Mouse (Mus musculus) heart, postnatal 0 days (tissue): Measurements from ENCODE around the gene Ezr. TPM values are rescaled to one million over a fixed set of nuclear protein-coding genes. Genes with fewer than 3 reads are reported as not detected.

Source experiments
- ATAC-seq: fragments of 200-750 bp; cut with Nextera tagmentation; 2 replicates; pipeline ENCODE4 v1.8.0; 2017; ENCODE audit warnings: low read depth, moderate number of reproducible peaks, moderate library complexity; ENCODE audit not compliant: insufficient read depth
- DNase-seq: peaks from one replicate; pipeline ENCODE4 v3.0.0-alpha.2; 2016; ENCODE audit warnings: low spot score
- H3K27ac ChIP-seq: fragments of 300-500 bp; sonication (generic); 2 replicates; pipeline ENCODE4 v1.5.1; 2014; ENCODE audit warnings: low read depth, mild to moderate bottlenecking
- H3K27me3 ChIP-seq: fragments of 300-500 bp; sonication (generic); 2 replicates; pipeline ENCODE4 v1.6.1; 2014; ENCODE audit warnings: low read length, mixed read lengths; ENCODE audit not compliant: control insufficient read depth, insufficient read depth
- H3K36me3 ChIP-seq: fragments of 300-500 bp; sonication (generic); replicated peaks from 2 replicates; pipeline ENCODE4 v1.6.1; 2014; ENCODE audit warnings: low read length, mixed read lengths; ENCODE audit not compliant: control insufficient read depth, insufficient read depth
- H3K4me1 ChIP-seq: fragments of 300-500 bp; sonication (generic); 2 replicates; pipeline ENCODE4 v1.6.1; 2014; ENCODE audit warnings: antibody characterized with exemption; ENCODE audit not compliant: control insufficient read depth, insufficient read depth
- H3K4me2 ChIP-seq: fragments of 300-500 bp; sonication (generic); 2 replicates; pipeline ENCODE4 v1.6.1; 2014; ENCODE audit warnings: low read depth, mild to moderate bottlenecking, low read length, moderate library complexity
- H3K4me3 ChIP-seq: fragments of 300-500 bp; sonication (generic); 2 replicates; pipeline ENCODE4 v1.5.1; 2014; ENCODE audit warnings: low read depth, low read length
- H3K9ac ChIP-seq: fragments of 300-500 bp; sonication (generic); replicated peaks from 2 replicates; pipeline ENCODE4 v1.6.1; 2014; ENCODE audit warnings: low read depth, low read length, mixed read lengths
- H3K9me3 ChIP-seq: fragments of 300-500 bp; sonication (generic); replicated peaks from 2 replicates; pipeline ENCODE4 v1.6.1; 2016; ENCODE audit warnings: low read length; ENCODE audit not compliant: control insufficient read depth
- CTCF ChIP-seq: IDR thresholded peaks from 2 replicates; pipeline ENCODE4 v1.5.1; 2016; ENCODE audit warnings: antibody characterized with exemption, control low read depth, low read depth
- EP300 ChIP-seq: IDR thresholded peaks from 2 replicates; pipeline ENCODE4 v1.6.1; 2016; ENCODE audit warnings: antibody characterized with exemption, low read depth
- WGBS: fragments of 180-500 bp; shearing (Covaris S2); extraction: QIAGEN DNeasy Blood & Tissue Kit; methylation state at CpG from one replicate; pipeline ENCODE4 v1.1.7; 2014; 5-methylcytosine and 5-hydroxymethylcytosine counted together
- polyA plus RNA-seq: library from polyadenylated mRNA; unstranded; fragments of >200 nt; fragmentation: Nextera tagmentation; extraction: Ambion mirVana; gene quantifications from 2 replicates; pipeline ENCODE4 v1.2.1, GENCODE M21; 2015
- total RNA-seq: library from RNA; depleted of rRNA; stranded (reverse); fragments of >200 nt; gene quantifications from 2 replicates; pipeline ENCODE4 v1.2.3, GENCODE M21; 2014; ENCODE audit warnings: low replicate concordance

Ezr gene
- total and polyA plus RNA-seq, 2 experiments from 2014 or later, result 91.3 to 141 TPM

- Histone ChIP-seq H3K4me3 (peak overlapping the region; percentile 87; the same call in 1 of the 2 replicates), H3K4me1 (peaks cover 22% of the 10 kb centered on the region), H3K9ac (no peak overlapping the region), H3K27ac (no peak overlapping the region), H3K27me3 (no peaks in the 10 kb centered on the region), H3K9me3 (no peaks in the 10 kb centered on the region), H3K4me2 (peak overlapping the region; percentile 90; the same call in 1 of the 2 replicates), H3K36me3 (no peaks in the 10 kb centered on the region)
- WGBS, result 53% methylated on average over 10 of the region's 10 CpGs
- TF ChIP-seq CTCF (no peak), EP300 (no peak)
- no peak for DNase-seq
- ATAC-seq, result no peak
Observed at GRCm38 (mm10) chr17:6783756-6784357, 1.3 kb upstream of the Ezr start.

- ATAC-seq, result peak; percentile 66
- TF ChIP-seq EP300 (0 out of 2 replicates have a peak, but pooled peaks have one; percentile 12), CTCF (no peak)
Observed at GRCm38 (mm10) chr17:6783006-6783661, 550 bp upstream of the Ezr start.

GRCm38 (mm10) chr17:6782033-6782526 lies 504 bp downstream of the Ezr start:
- no peak for TF ChIP-seq EP300
- TF ChIP-seq CTCF, result no peak
- WGBS, result under 1% methylated on average over 21 of the region's 21 CpGs
- peaks cover 29% of the 10 kb centered on the region for H3K4me1 ChIP-seq
- no peaks in the 10 kb centered on the region for H3K27me3 ChIP-seq
- H3K4me2 ChIP-seq, result peak overlapping the region; percentile 90
- peak overlapping the region; percentile 93 for H3K9ac ChIP-seq
- ATAC-seq (no peak), DNase-seq (peak; percentile 49)
- no peaks in the 10 kb centered on the region for H3K9me3 ChIP-seq
- H3K4me3 ChIP-seq, result peak overlapping the region; percentile 87
- peak overlapping the region; percentile 96 for H3K27ac ChIP-seq
- H3K36me3 ChIP-seq, result no peaks in the 10 kb centered on the region

More at GRCm38 (mm10) chr17:6783006-6783661, 550 bp upstream of the Ezr start:
- DNase-seq, result no peak
- Histone ChIP-seq H3K9ac (peak overlapping the region; percentile 93), H3K4me2 (peak overlapping the region; percentile 90), H3K36me3 (no peaks in the 10 kb centered on the region), H3K27me3 (no peaks in the 10 kb centered on the region), H3K9me3 (no peaks in the 10 kb centered on the region), H3K4me1 (peaks cover 27% of the 10 kb centered on the region), H3K27ac (peak overlapping the region; percentile 96), H3K4me3 (peak overlapping the region; percentile 87)
- under 1% methylated on average over 45 of the region's 58 CpGs for WGBS

GRCm38 (mm10) chr17:6781273-6781672 lies 1.3 kb downstream of the Ezr start:
- H3K27ac ChIP-seq, result no peak overlapping the region
- peaks cover 37% of the 10 kb centered on the region for H3K4me1 ChIP-seq
- no peak for DNase-seq
- TF ChIP-seq CTCF, result no peak
- H3K9ac ChIP-seq, result peak overlapping the region; percentile 93
- ATAC-seq, result no peak
- no peaks in the 10 kb centered on the region for H3K27me3 ChIP-seq
- WGBS, result 27% methylated on average over 6 of the region's 6 CpGs
- H3K9me3 ChIP-seq, result no peaks in the 10 kb centered on the region
- H3K4me3 ChIP-seq, result peak overlapping the region; percentile 87
- peak overlapping the region; percentile 90 for H3K4me2 ChIP-seq
- no peaks in the 10 kb centered on the region for H3K36me3 ChIP-seq

GRCm38 (mm10) chr17:6780521-6781115 lies 2.0 kb downstream of the Ezr start:
- DNase-seq, result no peak
- peaks cover 37% of the 10 kb centered on the region for H3K4me1 ChIP-seq
- peak overlapping the region; percentile 87 for H3K4me3 ChIP-seq
- TF ChIP-seq EP300, result no peak
- no peak for TF ChIP-seq CTCF
- peak overlapping the region; percentile 93; the same call in 1 of the 2 replicates for H3K9ac ChIP-seq
- H3K27me3 ChIP-seq, result no peaks in the 10 kb centered on the region
- WGBS, result 40% methylated on average over 4 of the region's 4 CpGs
- H3K36me3 ChIP-seq, result no peaks in the 10 kb centered on the region
- H3K4me2 ChIP-seq, result peak overlapping the region; percentile 90
- H3K27ac ChIP-seq, result no peak overlapping the region
- no peaks in the 10 kb centered on the region for H3K9me3 ChIP-seq
- ATAC-seq, result no peak
